Mouse (Mus musculus) T-helper 1 cell (primary cell): ENCODE measurements at regions not wholly inside any gene's neighbourhood (a gene's known extent, or its start where the extent isn't known, plus 50 kb on each side); places are given as distances from the start of the nearest gene placed in this dataset.

Experiments used
- in situ Hi-C: fragments of 300-600 bp; cut with MboI, MseI; formaldehyde crosslinking; loops from one replicate; pipeline ENCODE4 v1.15.1; 2025; ENCODE audit warnings: high pct_unique_total_duplicates

DNA sequence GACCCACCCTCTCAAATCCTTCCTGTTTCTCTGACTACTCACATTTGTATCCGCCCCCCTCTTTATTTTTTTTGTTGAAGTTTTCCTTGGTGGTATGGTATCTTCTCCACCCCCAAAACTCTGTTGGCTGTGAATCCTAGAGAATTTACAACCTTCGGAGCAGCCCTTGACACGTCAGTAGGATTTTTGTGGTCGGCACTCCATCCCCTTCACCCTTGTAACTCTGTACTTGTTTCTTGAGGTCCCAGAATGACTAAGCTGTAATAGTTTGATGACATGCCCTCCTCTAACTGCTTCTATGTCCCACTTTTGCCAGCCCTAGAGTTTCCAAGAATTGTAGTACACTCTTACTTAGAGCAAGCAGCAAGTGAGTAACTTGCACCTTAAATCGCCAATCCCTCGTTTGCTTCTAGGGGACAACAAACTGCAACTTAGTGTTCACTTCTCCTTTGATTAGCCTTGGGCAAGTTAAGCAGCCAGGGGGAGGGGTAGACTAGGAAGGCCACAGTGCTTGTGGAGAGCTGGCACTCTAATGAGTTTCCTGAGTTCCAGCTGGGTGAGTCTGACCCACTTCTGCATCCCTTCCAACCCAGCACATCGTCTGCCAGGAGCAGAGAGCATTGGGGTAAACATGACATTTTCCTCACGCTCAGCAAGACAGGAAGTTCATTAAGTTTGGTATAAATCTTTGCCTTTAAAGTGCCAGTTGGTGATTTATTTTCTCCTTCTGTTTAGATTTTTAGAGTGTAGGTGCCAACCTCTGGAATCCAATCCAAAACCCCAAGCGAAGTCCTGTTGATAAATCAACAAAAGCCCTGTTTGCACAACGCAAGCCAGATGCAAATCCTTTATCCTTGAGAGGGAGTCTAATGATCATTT lies 118.7 kb downstream of the Foxa2 start:
- in situ Hi-C loops, result no loop called here

DNA sequence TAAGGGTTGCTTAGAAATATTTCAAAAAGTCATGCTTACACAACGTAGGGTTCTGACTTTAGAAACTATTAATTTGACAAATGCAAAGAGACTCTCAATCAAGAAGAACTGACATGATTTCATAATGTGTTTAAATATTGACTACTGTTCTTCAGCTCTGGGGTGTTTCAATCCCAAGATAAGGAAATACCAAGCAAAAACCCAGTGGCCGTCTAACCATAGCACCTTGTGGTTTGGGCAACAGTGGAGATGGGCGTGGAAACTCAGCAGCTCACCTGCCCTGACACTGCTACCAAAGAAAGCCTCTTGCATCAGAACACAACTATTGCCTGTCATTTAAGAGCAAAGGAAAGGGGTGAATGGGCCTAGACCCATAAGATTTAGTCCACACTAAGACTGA lies 119.9 kb downstream of the Foxa2 start:
- in situ Hi-C loops, result no loop called here

DNA sequence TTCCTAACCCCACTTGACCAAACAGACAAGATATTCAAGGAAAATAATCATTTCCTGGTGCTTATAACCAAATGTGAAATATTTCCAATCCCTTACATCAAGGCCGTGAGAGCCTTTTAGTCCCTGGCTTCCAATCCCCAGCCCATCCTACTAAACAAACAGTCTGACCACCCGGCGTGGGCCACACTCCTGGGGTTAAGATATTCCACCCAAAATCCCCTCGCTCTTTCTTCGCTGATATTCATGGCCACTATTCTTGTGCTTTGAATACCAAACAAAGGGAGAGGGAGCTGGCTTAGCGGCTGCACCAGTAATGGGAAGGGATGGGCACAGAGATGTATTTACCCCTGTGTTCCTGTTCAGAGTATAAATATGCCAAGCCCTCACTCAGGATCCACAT lies 139.4 kb downstream of the Foxa2 start:
- in situ Hi-C loops, result no loop called here

GRCm38 (mm10) chr2:147905759-147906740 lies 140.7 kb downstream of the Foxa2 start:
- in situ Hi-C loops, result no loop called here

DNA sequence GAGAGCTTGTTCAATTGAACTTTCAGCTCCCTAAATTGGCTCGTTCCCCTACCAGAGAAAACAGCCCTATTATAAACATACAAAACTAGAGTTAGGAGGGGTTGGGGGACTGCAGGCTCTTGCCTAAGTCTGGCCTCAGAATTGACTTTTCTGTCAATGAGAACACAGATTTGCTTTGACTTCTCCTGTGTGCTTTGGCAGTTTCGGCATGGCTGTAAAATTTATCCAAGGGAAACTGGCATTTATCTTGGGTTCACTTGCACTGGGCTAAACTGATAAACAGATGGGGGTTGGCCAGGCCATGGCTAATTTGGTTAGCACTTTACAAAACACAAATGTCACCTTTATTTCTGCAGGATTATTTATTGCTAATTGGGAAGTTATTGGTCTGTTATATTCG lies 141.7 kb downstream of the Foxa2 start:
- in situ Hi-C loops, result no loop called here

- in situ Hi-C loops, result no loop called here
Measured at GRCm38 (mm10) chr2:147899236-147899635, 147.5 kb downstream of the Foxa2 start.

DNA sequence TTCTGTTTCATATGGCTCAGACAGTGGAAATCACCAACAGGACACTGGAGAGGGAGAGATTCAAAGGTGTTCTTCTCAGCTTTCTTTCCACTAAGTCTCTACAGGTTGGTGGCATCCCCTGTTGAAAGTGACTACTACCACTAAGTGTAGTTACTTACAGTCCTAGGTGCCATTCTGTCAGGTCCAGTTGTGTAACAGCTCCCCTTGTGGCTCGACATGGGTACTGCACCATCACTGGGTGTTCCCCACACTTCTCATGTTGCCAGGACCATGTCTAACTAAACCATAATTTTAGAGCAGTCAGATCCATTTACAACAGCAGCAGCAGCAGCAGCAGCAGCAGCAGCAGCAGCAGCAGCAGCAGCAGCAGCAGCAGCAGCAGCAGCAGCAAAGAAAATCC lies 151.1 kb downstream of the Foxa2 start:
- in situ Hi-C loops, result no loop called here

GRCm38 (mm10) chr2:147894213-147894612 lies 152.6 kb downstream of the Foxa2 start:
- in situ Hi-C loops, result no loop called here

DNA sequence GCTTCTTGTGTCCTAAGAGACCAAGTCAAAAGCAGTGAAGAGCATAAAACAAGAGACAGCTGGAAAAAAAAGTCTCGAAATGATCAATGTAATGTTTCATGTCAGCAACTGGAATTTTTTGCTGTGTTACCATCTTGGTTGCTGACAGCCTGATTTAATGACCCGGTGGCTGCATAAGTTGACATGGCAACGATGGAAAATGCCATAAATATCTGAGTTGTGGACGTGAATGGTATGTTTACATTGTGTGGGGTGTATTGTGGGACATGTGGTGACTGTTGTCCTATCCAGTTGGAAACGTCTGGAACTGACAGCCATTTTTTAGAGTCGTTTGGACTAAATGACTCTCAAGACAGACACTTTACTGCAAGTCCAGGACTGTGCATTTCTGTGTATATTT lies 160.6 kb downstream of the Foxa2 start:
- in situ Hi-C loops, result no loop called here

DNA sequence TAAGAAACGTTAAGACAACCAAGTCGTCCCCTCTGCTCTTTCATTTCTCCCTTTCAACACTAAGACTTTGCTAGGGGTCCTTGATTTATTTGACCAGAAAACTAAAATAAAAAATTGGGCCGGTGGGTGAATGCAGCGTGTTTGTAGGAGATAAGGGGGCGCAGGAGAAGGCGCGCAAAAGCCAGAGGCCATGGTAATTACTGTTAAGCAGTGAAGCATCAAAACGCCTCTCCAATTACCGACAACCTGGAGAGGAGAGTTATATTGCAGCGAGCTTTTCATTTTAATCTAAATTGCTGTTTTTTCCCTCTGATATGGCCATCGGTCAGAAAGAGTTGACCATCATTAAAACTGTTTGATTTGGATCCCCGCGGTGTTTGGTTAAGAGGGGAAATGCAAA lies 168.9 kb downstream of the Foxa2 start:
- in situ Hi-C loops, result no loop called here

GRCm38 (mm10) chr2:147877543-147877904 lies 169.2 kb downstream of the Foxa2 start:
- in situ Hi-C loops, result no loop called here

GRCm38 (mm10) chr2:147876708-147877542 lies 169.8 kb downstream of the Foxa2 start:
- in situ Hi-C loops, result no loop called here

- in situ Hi-C loops, result no loop called here
Measured at GRCm38 (mm10) chr2:147872972-147873371, 173.8 kb downstream of the Foxa2 start.

GRCm38 (mm10) chr2:147851186-147851802 lies 195.5 kb downstream of the Foxa2 start:
- in situ Hi-C loops, result no loop called here

DNA sequence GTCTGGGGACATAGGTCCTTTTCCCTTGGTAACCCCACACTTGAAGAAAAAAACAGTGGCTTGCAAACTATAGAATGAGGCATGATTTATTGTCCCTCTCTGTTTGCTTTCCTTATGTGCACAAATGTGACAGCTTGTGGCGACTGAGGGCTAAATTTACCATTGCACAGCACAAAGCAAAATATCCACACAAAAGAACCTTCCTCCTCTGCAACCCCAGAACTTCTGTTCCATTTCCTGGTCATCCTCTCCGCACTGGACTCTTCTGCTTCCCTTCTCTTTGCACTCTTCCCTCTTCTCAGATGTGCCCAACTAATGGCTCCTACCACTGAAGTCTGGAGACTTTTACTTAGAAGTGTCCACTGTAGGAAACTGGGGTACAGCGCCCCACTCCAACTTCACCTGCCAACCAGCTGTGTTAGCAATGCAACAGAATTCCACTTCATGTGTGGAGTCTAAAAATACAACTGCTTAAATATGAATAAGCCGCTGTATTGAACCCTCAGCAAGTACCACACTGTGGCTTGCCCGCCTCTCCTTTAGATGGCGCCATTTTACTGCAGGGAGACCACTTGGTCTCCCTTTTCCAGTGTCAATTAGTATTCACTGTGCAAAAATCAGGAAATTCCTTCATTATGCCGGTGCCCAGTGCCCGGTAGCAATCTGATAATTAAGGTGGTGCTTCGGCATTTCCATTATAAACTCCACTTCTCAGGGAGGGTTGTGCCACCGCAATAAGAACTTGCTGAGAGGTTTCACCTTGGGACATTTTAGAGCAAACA lies 199.6 kb downstream of the Foxa2 start:
- in situ Hi-C loops, result loop anchor here (5.0 kb wide), 1 partner anchor 95 kb away; no protein-coding TSS in a partner anchor

DNA sequence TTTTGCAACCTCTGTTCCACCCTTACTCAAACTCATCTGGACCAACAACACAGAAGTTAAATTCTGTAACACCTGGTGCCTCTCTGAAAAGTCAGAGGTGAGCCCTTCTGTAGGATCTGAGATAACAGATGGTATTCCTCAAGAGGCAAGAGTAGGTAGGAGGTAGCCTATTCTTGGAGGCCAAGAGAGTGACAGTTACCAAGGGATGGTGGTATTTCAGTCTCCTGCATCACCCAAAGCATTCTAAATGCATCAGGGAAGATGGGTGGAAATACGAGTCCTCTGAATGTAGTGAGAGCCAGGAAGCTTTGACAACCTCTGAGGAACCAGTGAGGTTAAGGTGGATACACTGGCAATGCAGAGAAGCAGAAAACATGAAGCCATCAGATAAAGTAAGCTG lies 201.5 kb downstream of the Foxa2 start:
- in situ Hi-C loops, result loop anchor here (5.0 kb wide), 1 partner anchor 97 kb away; no protein-coding TSS in a partner anchor

DNA sequence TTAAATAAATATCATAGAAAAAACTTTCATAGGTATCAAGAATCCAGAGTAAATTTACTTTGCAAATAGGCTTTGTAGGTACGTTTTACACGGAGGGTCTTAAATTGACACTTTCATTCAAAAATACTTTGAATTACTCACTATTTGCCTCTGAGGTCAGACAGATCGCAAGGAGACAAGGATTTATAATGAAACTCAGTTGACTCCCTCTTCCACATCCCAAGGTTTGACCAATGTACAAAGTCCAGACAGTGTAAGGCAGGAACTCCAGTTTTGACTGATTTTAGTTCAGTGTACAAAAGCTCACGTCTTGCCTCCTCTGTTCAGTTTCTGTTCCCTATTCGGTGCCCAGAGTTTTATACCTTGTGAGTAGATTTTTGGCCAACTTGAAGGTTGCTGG lies 205.8 kb downstream of the Foxa2 start:
- in situ Hi-C loops, result no loop called here

GRCm38 (mm10) chr2:147838613-147839012 lies 208.2 kb downstream of the Foxa2 start:
- in situ Hi-C loops, result no loop called here

DNA sequence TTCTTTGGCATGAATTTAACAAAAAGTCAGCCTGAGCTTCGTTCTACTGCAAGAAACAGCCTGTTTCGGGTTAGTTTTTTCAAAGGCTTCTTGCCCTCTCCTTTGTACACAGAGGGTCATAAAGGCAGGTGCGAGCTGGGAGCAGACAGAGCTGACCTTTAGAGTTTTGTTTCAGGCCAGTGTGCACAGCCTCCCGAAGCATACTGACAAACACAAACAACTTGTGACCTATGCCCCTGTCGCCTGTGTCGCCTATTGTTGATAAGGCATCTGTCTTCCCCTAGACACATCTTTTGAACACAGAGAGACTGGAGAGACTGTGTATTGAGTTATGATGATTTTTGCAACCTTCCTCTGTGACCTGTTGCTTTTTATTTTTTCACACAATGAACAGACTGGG lies 216.2 kb downstream of the Foxa2 start:
- in situ Hi-C loops, result no loop called here

GRCm38 (mm10) chr2:147816951-147817350 lies 229.8 kb downstream of the Foxa2 start:
- in situ Hi-C loops, result no loop called here
